Mouse (Mus musculus) ovary, adult 18-20 months (tissue): ENCODE data around the gene Trappc13.
A peak's percentile ranks its signal among the peaks of the same experiment; 100 is the strongest.

ENCODE experiments used
- DNase-seq: peaks from one replicate; pipeline ENCODE4 v3.0.0; 2022; ENCODE audit warnings: low spot score, mixed read lengths

The Trappc13 gene

GRCm38 (mm10) chr13:104114827-104115226 is 63.4 kb downstream of the Trappc13 start:
- DNase-seq, result no peak

GRCm38 (mm10) chr13:104113782-104114181 is 64.5 kb downstream of the Trappc13 start:
- DNase-seq, result no peak

DNA sequence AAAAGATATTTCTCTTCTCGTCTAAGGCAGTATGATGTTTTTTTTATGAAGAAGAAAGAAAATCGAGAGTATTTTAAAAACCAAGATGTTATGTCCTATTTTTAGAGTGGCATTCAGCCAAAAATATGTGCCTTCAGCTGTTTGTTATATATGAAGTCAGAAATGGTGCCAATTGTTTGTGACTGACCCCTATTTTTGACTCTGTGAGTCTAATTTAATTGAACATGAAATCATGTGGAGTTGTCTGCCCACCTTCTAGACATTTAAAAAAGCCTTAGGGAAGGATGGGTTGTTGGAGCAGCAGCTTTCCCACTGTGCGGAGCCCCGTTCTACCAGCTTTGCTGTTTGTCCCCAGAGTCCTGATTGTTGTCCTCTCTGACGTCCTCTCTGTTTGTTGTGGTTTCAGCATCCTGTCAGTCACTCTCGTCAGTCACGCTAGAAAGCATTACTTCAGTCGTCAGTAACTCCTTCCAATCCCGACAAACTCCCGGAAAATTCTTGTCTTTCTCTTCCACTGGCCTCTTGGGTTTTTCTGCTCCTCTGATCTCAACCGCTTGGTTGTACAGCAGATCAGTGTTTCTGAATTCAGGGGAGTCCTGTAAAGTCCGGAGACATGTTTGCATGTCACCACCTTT is 65.9 kb downstream of the Trappc13 start:
- no peak for DNase-seq

DNA sequence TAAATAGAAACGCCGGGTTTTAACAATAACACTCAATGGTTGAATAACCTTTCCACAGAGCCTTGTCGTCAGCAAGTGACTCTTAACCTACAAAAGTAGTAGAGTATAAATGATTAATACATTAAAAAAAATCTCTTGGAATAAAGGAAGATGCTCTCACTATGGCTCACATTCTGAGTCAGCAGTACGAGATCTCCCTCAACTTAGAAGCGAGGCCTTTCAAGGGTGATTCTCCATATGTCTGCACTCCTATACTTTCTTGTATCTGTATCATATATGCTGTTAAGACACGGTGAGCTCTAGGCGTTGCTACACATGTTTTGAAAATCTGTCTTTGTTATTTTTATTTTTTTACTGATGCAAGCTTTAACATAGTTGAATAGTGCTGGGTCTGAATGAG is 67.7 kb downstream of the Trappc13 start:
- DNase-seq, result no peak

GRCm38 (mm10) chr13:104109816-104110521 is 68.3 kb downstream of the Trappc13 start:
- DNase-seq, result peak; percentile 22

DNA sequence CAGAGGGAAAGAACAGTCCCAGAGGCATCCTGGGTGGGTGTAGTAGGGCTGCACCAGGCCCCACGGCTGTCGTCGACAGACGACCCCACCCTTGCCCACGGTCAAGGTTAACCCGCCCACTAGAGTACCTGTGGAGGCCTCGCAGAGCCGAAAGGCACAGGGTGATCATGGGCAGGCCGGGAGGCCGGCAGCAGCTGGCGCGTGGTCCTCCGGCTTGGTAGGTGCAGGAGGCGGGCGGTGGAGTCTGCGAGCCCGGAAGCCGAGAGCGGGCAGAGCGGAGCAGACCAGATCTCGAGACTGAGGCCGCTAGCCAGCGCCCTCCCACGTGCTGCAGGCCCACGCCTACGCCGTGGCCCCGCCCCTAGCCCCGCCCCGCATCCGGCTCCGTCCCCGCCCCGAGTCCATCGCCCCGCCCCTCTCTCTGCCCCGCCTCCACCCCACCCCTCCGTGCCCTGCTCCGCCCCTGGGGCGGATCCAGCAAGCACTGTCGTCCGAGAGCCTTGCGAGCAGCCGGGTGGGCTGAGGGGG is 68.9 kb downstream of the Trappc13 start, which contains the start of the genes Nln and Sgtb:
Nln (minus strand) TSS at position 327 of the 528 bp plus-strand sequence.
Sgtb (plus strand) TSS at position 454 of the 528 bp plus-strand sequence.
- peak; percentile 83 for DNase-seq

- no peak for DNase-seq
Measured at GRCm38 (mm10) chr13:104108651-104109287, 69.5 kb downstream of the Trappc13 start.

DNA sequence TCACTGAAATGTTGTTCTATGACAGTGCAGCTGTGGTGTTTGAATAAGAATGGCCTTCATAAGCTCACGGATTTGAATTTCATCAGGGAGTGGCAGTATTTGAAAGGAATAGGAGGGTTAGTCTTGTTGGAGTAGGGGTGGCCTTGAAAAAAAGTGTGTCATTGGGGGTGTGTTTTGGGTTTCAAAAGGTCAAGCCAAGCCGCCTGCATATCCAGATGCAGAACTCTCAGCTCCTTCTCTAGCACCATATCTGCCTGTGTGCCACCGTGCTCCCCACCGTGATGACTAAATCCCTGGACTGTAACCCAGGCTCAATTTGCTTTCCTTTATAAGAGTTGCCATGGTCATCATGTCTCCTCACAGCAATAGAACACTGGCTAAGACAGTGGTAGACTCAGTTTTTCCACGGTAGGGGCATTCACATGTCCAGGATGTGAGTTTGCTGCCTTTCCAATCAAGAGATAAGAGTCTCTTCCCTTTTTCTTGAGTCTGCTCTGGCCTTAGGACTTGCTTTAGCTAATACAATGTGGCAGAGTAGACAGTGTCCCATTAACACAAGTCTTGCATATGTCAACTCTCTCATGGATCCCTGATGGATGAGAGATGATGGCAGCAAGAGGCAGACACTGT is 76.5 kb downstream of the Trappc13 start:
- no peak for DNase-seq

DNA sequence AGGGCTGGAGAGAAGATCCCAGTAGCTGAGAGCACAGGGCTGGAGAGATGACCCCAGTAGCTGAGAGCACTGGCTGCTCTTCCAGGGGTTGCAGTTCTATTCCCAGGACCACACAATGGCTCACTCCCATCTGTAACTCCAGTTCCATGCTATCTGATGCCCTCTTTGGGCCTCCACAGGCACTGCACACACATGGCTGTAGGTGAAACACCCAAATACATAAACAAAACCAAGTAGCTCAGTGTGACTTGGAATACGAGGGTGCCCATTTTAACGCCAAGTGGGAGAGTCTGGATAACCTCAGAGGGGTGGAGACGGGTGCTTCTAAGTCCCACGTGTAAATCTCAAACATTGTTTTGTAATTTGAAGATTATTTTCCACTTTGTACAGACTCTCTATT is 77.9 kb downstream of the Trappc13 start:
- no peak for DNase-seq

DNA sequence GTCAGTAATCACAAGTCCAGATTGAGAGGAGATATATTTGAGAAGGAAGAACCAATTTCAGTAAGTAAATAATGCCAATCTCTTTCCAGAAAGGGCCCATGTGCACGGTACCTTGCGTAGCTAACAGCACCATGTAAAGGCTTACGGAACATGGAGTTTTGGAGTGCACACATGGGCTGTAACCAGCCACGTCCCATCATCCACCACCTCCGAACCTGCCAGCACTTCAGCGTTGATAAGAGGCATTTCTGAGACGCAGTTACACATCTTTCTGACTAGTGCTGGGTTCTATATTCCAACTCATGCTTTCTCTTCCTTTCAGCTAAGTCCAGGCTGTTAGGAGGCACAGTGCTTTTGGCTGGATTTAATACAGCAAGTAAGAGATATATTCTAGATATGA is 81.1 kb downstream of the Trappc13 start:
- DNase-seq, result no peak

- DNase-seq, result no peak
Measured at GRCm38 (mm10) chr13:104095955-104096354, 82.3 kb downstream of the Trappc13 start.

DNA sequence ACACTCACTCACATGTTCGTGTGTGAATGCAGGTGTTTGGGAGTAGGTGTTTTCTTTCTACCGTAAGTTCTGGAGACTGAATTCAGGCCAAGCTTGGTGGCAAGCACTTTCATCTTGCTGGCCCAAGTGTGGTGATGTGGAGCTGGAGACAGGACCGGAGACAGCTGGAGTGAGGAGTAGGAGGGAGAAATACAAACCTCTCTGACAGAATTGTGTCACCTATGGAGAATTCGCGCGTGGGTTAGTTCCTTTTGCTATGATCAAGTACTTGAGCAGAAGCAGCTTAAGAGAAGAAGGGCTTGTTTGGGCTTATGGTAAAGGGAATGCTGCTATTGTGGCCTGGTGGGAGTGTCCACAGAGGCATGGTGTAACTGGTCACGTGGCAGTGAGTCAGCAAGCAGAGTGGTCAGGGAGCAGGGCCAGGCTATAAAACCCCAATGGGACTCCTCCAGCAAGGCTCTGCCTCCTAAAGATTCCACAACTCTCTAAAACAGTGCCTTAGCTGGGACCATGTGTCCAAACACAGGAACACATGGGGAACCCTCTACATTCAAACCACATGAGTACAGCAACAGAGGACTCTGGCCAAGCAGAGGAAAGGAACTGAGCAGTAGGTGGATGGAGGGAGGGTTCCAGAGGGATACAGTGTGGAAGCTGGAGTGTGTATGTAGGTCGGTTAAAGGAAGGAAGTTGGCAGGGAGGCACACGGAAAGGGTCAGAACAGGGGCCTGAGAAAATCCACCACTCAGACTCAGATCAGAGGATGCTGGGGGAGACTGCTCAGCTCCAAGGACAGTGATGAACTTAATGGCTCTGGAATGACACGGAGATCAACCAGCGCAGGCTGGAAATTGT is 83.5 kb downstream of the Trappc13 start:
- DNase-seq, result no peak
